Mouse (Mus musculus): ENCODE measurements around the gene Taco1. TPM values are rescaled to one million over a fixed set of nuclear protein-coding genes. Genes with fewer than 3 reads are reported as not detected.

Taco1 gene
- polyA plus RNA-seq, 1 experiment: 21.3 TPM

DNA sequence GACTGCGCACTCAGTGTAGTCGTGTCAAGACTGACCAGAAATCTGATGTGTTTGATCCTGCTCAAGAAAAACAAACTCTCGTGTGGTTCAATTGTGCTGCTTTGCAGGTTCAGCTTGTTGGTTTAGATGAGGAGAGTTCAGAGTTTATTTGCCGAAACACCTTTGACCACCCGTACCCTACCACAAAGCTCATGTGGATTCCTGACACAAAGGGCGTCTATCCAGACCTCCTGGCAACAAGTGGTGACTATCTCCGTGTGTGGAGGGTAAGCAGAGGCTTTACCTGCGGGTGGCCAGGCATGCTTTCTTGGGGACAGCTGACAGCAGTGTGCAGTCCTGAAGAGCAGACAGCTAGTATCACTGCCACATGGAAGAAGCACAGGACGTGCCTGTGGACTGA lies 19.3 kb upstream of the Taco1 start:
- DNase-seq: peak; percentile 24
- no peaks in the 10 kb centered on the region for H3K27me3 ChIP-seq (replicated peaks; ENCODE audit: control insufficient read depth, insufficient read depth, low read length)
- H3K27ac ChIP-seq (ENCODE audit: insufficient read depth, low read depth, low read length): no peak overlapping the region
- TF ChIP-seq CTCF (conservative IDR thresholded peaks at IDR 0.05; ENCODE audit: insufficient read depth, insufficient read length, low read depth, low read length): no peak
- H3K4me1 ChIP-seq (ENCODE audit: control insufficient read depth, insufficient read depth, low read length): peaks cover 4% of the 10 kb centered on the region; the same call in 1 of the 2 replicates
- no peak overlapping the region for H3K4me3 ChIP-seq (ENCODE audit: insufficient read depth, low read depth, low read length)
- WGBS: 69% methylated on average over 9 of the region's 9 CpGs
- H3K36me3 ChIP-seq (ENCODE audit: control insufficient read depth, insufficient read depth, low read length): no peaks in the 10 kb centered on the region

DNA sequence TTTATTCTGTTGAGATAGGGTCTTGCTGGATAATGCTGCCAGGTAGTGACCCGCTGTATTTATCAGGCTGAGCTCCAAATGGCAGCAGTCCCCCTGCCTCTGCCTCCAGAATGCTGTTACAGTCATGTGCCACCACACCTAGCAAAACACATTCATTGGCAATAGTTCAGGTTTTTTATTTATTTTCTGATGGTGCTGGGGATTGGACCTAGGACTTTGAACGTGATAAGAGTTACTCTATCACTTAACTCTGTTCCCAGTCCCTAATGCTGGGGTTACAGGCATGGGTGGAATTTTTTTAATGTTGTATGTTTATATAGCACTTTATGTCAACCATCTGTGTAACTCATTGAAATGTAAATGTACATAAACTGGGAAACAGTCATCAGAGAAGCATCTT lies 11.9 kb upstream of the Taco1 start:
- TF ChIP-seq CTCF (conservative IDR thresholded peaks at IDR 0.05; ENCODE audit: insufficient read depth, insufficient read length, low read depth, low read length): no peak
- no peak for TF ChIP-seq POLR2A (IDR thresholded peaks at IDR 0.05; ENCODE audit: low read depth, low read length)
- no peaks in the 10 kb centered on the region for H3K27me3 ChIP-seq (replicated peaks; ENCODE audit: control insufficient read depth, insufficient read depth, low read length)

DNA sequence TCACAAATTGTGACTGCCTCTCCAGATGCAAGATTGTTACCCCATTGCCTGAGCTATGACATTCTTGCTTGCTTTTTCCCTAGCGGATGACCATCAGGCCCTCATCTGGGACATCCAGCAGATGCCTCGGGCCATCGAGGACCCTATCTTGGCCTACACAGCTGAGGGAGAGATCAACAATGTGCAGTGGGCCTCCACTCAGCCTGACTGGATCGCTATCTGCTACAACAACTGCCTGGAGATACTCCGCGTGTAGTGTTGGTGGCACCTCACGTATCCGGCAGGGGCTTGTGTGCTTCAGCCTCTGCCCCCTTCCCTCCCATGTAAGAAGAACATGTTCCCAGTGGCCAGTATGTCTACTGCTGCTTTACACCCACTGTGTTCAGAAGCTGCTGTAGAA lies 11.3 kb upstream of the Taco1 start:
- TF ChIP-seq POLR2A (IDR thresholded peaks at IDR 0.05; ENCODE audit: low read depth, low read length) (no peak), CTCF (conservative IDR thresholded peaks at IDR 0.05; ENCODE audit: insufficient read depth, insufficient read length, low read depth, low read length) (no peak)
- Histone ChIP-seq H3K4me3 (ENCODE audit: insufficient read depth, low read depth, low read length) (no peak overlapping the region), H3K27ac (ENCODE audit: insufficient read depth, low read depth, low read length) (no peak overlapping the region), H3K27me3 (replicated peaks; ENCODE audit: control insufficient read depth, insufficient read depth, low read length) (no peaks in the 10 kb centered on the region), H3K36me3 (ENCODE audit: control insufficient read depth, insufficient read depth, low read length) (no peaks in the 10 kb centered on the region; the same call in none of the 2 replicates), H3K4me1 (ENCODE audit: control insufficient read depth, insufficient read depth, low read length) (no peaks in the 10 kb centered on the region)
- WGBS: 95% methylated on average over 8 of the region's 8 CpGs
- DNase-seq: no peak

More for the DNA sequence above, 11.9 kb upstream of the Taco1 start:
- Histone ChIP-seq H3K27ac (ENCODE audit: insufficient read depth, low read depth, low read length) (no peak overlapping the region), H3K36me3 (ENCODE audit: control insufficient read depth, insufficient read depth, low read length) (no peaks in the 10 kb centered on the region; the same call in none of the 2 replicates), H3K4me3 (ENCODE audit: insufficient read depth, low read depth, low read length) (no peak overlapping the region), H3K4me1 (ENCODE audit: control insufficient read depth, insufficient read depth, low read length) (no peaks in the 10 kb centered on the region)
- no peak for DNase-seq
- 77% methylated on average over 2 of the region's 2 CpGs for WGBS

DNA sequence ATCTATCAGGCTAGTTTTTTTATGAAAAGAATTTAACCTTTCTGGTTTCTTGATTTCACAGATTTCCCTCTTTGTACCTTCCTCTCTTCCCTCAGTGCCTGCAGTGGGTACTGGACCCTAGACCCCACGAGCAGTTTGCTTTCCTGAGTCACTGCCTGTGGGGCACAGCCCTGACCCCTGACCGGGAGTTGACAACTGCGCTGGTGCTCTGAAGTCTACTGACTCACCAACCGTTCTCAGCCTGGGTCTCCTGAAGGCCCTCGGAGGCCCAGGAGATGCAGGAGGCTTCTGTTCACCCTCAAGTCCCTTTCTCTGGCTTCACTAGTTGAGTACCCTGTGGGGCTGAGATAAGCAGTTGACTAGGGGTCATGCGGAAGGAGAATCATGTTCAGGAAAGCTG lies 10.5 kb upstream of the Taco1 start:
- 80% methylated on average over 6 of the region's 6 CpGs for whole genome bisulfite sequencing
- Histone ChIP-seq H3K4me3 (ENCODE audit: insufficient read depth, low read depth, low read length) (no peak overlapping the region), H3K4me1 (ENCODE audit: control insufficient read depth, insufficient read depth, low read length) (no peaks in the 10 kb centered on the region), H3K27ac (ENCODE audit: insufficient read depth, low read depth, low read length) (no peak overlapping the region), H3K36me3 (ENCODE audit: control insufficient read depth, insufficient read depth, low read length) (no peaks in the 10 kb centered on the region; the same call in none of the 2 replicates), H3K27me3 (replicated peaks; ENCODE audit: control insufficient read depth, insufficient read depth, low read length) (no peaks in the 10 kb centered on the region)
- DNase-seq: no peak
- TF ChIP-seq POLR2A (IDR thresholded peaks at IDR 0.05; ENCODE audit: low read depth, low read length): no peak
- TF ChIP-seq CTCF (conservative IDR thresholded peaks at IDR 0.05; ENCODE audit: insufficient read depth, insufficient read length, low read depth, low read length): no peak

DNA sequence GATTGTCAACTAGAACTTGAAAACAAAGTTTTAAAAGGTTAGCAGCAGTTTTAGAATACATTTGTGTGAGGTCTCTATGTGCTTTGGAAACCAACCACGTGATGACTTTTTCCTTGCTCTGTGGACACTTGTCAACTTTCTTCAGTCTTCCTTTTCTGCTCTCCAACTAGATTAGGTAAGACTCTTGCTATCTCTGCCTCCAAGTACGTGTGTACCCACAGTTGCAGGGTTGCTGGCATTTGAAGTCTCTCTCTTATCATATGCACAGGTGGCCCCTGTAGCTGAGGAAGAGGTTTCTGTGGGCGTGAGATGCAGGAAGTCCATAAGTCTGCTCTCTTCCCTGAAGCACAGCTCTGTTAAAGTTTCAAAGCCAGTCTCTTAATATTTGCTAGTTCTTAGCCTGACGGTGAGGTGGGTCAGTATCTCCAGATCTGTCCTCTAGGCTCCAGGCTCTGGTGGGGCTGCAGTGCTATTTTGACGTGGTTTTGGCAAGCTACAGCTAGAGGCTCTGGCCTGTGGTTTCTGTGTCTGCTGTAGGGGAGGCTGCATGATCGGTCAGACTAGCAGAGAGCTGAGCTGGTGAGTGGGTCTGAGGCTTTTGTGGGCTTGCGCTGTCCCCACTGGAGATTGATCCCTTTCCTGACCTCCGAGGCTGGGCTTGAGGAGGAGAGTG lies 8.9 kb upstream of the Taco1 start:
- Histone ChIP-seq H3K36me3 (ENCODE audit: control insufficient read depth, insufficient read depth, low read length) (no peaks in the 10 kb centered on the region; the same call in none of the 2 replicates), H3K27me3 (replicated peaks; ENCODE audit: control insufficient read depth, insufficient read depth, low read length) (no peaks in the 10 kb centered on the region), H3K27ac (ENCODE audit: insufficient read depth, low read depth, low read length) (no peak overlapping the region), H3K4me1 (ENCODE audit: control insufficient read depth, insufficient read depth, low read length) (no peaks in the 10 kb centered on the region), H3K4me3 (ENCODE audit: insufficient read depth, low read depth, low read length) (no peak overlapping the region)
- WGBS: 90% methylated on average over 8 of the region's 8 CpGs
- no peak for DNase-seq
- TF ChIP-seq POLR2A (IDR thresholded peaks at IDR 0.05; ENCODE audit: low read depth, low read length): no peak
- no peak for TF ChIP-seq CTCF (conservative IDR thresholded peaks at IDR 0.05; ENCODE audit: insufficient read depth, insufficient read length, low read depth, low read length)

DNA sequence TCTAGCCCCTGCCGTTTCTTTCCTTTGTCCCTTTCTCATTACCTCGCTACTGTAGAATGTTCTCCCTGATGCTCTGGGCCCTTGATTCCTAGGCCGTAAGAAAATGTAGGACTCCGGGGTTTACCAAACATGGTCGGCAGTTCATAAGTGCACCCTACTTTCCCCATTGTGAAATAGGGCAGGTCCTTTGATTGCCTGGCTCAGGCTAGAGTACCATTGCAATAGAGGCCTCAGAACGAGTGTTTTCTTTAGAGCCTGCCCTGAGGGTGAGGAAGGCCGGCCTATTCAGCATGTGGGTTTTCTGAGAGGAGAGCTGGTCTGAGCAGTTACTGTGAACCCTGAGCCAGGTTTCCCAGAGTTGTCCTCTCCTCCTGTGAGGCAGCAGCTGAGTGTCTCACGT lies 7.8 kb upstream of the Taco1 start:
- Histone ChIP-seq H3K4me3 (ENCODE audit: insufficient read depth, low read depth, low read length) (no peak overlapping the region), H3K4me1 (ENCODE audit: control insufficient read depth, insufficient read depth, low read length) (no peaks in the 10 kb centered on the region), H3K27me3 (replicated peaks; ENCODE audit: control insufficient read depth, insufficient read depth, low read length) (no peaks in the 10 kb centered on the region), H3K36me3 (ENCODE audit: control insufficient read depth, insufficient read depth, low read length) (no peaks in the 10 kb centered on the region; the same call in none of the 2 replicates), H3K27ac (ENCODE audit: insufficient read depth, low read depth, low read length) (no peak overlapping the region)
- 77% methylated on average over 8 of the region's 8 CpGs for WGBS
- no peak for TF ChIP-seq POLR2A (IDR thresholded peaks at IDR 0.05; ENCODE audit: low read depth, low read length)
- TF ChIP-seq CTCF (conservative IDR thresholded peaks at IDR 0.05; ENCODE audit: insufficient read depth, insufficient read length, low read depth, low read length): no peak
- DNase-seq: no peak

DNA sequence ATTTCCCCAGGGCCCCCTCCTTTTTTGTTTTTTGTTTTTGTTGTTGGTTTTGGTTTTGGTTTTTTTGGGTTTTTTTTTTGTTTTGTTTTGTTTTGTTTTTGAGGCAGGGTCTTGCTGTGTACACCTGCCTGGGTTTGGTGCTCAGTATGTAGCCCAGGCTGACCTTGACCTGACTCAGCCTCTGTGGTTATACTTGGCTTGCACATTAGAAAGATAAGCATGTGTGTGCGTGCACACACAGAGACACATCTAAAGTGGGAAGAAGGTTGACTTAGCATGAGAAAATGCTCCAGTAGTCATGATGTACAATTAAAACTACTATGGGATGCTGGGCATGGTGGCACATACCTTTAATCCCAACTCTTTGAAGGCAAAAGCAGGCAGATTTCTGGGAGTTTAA lies 5.3 kb upstream of the Taco1 start:
- Histone ChIP-seq H3K27ac (ENCODE audit: insufficient read depth, low read depth, low read length) (no peak overlapping the region), H3K27me3 (replicated peaks; ENCODE audit: control insufficient read depth, insufficient read depth, low read length) (no peaks in the 10 kb centered on the region), H3K36me3 (ENCODE audit: control insufficient read depth, insufficient read depth, low read length) (no peaks in the 10 kb centered on the region; the same call in 1 of the 2 replicates), H3K4me3 (ENCODE audit: insufficient read depth, low read depth, low read length) (no peak overlapping the region), H3K4me1 (ENCODE audit: control insufficient read depth, insufficient read depth, low read length) (peaks cover 6% of the 10 kb centered on the region; the same call in 1 of the 2 replicates)
- TF ChIP-seq POLR2A (IDR thresholded peaks at IDR 0.05; ENCODE audit: low read depth, low read length) (no peak), CTCF (conservative IDR thresholded peaks at IDR 0.05; ENCODE audit: insufficient read depth, insufficient read length, low read depth, low read length) (no peak)
- 91% methylated on average over 1 of the region's 1 CpGs for WGBS
- DNase-seq: no peak
